Mouse (Mus musculus): Measurements from ENCODE around the gene Pwwp2b. TPM values are rescaled to one million over a fixed set of nuclear protein-coding genes. Genes with fewer than 3 reads are reported as not detected.

Gene Pwwp2b
- polyA plus RNA-seq, 1 experiment from 2014 or later: 16.0 TPM

Other genes with a start within 250 kb of the Pwwp2b start
- 24.1 and 27.9 TPM in 2 replicates for gene Dpysl4, start 162.5 kb upstream of the Pwwp2b start, polyA plus RNA-seq (2015; fragmentation: Nextera tagmentation; extraction: Ambion mirVana)
- gene Lrrc27, start 35.5 kb upstream of the Pwwp2b start, polyA plus RNA-seq (2015; fragmentation: Nextera tagmentation; extraction: Ambion mirVana): 2.0 and 2.1 TPM in 2 replicates
- 0.18 and 0.22 TPM in 2 replicates for gene Stk32c, start 35.2 kb upstream of the Pwwp2b start, polyA plus RNA-seq (2015; fragmentation: Nextera tagmentation; extraction: Ambion mirVana)
- gene Inpp5a, start 140.6 kb downstream of the Pwwp2b start, polyA plus RNA-seq (2015; fragmentation: Nextera tagmentation; extraction: Ambion mirVana): 24.4 and 24.9 TPM in 2 replicates

Measured in embryonic facial prominence, embryonic 13.5 days (tissue).